Mouse (Mus musculus) right cerebral cortex, postnatal 25 days (tissue): Measurements from ENCODE around the gene Mtx1.
A peak's percentile ranks its signal among the peaks of the same experiment; 100 is the strongest.

Source experiments
- DNase-seq: peaks from one replicate; pipeline ENCODE4 v3.0.0; 2022

The Mtx1 gene

DNA sequence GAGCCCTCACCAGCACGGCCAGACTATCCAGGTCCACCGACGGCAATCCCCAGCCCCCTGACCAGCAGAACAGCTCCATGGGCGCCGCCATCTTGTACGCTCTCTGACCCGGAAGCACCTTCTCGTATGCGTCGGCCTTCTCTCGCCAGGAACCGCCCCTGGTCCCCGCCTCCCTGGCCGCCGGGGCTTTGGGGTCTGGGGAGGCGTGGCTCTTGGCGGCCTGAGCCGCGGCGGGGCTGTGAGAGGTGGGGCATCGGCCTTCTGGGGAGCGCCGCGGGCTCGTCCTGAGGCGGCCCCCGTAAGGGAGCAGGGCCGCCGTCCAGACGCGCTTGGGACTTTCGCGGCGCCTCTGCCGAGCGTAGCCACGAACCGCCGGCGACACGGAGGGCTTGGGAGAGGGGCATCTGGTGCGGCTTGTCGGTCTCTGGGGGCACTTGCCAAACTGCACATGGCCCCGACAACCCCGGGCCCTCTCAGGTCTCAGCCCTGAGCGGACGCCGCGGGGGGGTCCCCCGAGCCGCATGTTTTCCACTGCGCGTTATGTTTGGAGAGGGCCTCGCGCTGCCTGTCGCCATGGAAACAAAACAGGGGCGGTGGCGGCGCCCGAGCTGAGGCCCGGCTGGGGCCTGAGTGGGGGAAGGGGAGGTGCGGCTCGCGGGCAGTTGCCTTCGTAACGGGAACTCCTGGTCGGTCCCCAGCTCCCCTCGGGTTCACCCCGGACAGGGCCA is 12.9 kb downstream of the Mtx1 start:
- DNase-seq, result peak; percentile 92

DNA sequence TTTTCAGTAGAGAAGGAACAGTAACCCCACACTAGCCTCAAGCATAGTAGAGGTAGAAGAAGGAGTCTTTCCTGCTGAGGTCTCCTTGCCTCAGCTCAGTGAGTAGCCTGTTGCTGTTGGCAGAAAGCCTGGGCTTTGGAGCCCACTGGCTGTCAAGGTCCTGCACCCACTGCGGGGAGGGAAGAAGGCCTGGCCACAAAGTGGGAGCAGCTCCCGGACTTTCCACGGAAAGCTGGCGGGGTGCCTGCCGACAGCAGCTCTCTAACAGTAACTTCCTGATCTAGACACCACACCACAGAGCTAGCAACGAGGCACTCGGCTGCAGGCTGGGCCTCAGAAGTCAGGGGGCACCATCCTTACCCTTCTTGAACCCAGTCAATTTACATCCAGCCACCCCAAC is 16.2 kb downstream of the Mtx1 start:
- no peak for DNase-seq

DNA sequence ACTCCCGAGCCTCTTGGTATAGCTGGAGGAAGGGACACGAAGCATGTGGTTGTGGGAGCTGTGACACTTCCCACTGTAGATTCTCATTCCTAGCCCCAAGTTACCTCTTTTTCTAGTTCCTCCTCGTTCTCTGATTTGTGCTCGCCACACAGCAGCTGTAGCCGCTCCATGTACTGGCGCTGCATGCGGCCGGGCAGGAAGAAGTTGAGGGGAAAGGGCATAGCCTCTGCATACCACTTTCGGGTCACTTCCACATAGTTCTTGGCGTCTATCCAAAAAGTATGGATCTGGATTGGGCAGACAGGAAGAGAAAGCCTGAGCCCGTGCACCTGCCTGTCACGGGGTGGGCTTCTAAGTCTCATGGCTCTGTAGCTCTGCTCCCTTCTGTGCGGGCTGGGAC is 16.7 kb downstream of the Mtx1 start:
- no peak for DNase-seq

DNA sequence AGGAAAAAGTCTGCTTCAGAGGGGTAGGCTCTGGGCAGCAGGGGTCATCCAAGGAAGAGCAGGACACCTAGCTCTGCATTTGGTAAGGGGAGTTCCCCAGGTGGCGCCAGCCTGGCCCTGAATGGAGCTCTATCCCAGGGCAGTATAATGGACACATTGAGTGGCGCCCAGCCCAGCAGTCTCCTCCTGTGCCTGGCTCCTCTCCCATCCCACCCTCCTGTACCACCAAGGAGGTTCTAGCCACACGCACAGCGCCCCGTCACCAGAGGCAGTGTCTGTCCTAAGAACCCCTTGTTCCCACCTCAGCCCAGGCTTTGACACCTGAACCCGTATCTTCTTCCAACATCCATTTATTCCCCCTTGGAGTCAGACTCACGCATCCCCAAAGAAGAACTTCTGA is 17.2 kb downstream of the Mtx1 start:
- no peak for DNase-seq

DNA sequence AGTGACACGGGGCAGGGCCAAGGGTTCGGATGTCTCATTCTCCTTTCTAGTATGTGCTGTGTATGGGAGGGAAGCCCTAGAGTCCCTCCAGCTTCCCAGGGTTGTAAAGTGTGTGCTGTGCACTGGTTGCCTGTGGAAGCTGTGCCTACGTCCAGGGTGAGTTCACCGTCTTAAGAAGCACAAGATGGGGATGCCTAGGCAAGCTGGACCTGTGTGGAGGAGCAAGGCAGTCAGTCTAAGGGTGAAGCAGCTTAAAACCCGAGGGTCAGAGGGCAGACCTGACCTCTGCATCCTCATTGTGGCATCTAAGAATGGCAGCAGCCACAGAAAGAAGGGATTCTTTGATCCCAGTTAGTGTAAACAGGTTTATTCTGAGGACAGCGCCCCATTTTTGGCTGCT is 18.2 kb downstream of the Mtx1 start:
- no peak for DNase-seq

DNA sequence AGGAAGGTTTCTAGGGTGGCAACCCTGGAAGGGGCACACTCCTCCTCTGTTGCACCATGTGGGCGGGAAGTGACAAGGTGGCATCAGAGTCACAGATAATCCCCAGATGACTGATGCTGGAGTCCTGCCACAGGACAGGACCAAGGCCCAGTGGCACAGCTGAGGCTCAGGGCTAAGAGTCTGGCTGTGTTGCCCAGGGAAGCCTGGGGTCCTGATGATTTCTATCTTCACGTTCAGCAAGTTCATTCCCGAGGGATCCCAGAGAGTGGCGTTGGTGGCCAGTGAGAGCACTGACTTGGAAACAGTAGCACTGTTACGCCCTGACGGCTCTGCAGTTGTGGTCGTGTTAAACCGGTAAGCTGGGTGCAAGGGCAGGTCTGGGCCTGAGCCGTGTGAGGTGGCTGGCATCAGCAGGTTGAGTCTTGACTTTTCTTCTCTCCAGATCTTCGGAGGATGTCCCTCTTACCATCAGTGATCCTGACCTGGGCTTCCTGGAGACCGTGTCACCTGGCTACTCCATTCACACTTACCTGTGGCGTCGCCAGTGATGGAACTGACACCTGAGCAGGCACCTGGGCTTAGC is 18.7 kb downstream of the Mtx1 start:
- DNase-seq, result no peak

DNA sequence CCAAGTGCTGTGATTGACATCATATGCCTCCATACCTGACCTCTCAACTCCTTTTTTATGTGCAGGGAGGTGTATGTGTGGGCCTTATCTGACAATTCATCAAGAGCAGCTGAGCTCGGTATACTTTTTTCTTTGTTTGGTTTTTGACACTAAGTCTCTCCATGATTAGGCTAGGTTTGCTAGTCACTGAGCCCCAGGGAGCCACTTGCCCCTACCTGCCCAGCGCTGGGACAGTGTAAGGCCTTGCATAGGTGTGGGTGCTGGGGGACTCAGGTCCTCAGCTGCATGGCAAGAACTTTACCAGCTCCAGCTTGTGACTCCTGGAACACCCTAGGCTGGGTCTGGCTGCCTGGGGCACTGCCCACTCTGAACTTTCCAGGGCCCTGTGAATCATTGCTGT is 20.2 kb downstream of the Mtx1 start:
- DNase-seq, result no peak

DNA sequence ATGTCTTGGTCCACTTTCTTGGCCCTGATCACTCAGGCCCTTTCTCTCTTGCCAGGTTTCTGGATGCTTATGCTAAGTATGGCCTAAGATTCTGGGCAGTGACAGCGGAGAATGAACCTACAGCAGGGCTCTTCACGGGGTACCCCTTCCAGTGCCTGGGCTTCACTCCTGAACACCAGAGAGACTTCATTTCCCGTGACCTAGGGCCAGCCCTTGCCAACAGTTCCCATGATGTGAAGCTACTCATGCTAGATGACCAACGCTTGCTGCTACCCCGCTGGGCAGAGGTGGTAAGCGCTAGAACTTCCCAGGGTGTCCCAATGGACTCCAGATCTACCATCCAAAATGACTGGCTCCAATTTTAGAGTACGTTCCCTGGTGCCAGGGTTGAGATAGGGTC is 20.8 kb downstream of the Mtx1 start:
- DNase-seq, result no peak

DNA sequence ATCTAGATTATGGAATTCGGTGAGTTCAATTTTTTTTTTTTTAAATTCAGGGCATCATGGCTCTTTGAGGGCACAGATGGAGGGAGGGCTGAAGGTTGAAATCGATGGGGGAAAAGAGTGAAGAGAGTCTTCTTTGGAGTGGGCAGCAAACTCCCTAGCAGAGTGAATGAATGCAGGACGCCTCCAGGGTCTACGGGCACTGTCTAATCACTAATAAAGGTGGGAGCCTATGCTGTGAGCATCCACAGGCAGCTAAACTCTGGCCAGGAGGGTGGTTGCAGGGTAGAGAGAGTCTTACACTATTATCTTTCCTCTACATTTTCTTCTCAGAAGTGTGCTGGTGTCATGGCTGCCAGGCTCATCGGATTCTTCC is 23.8 kb downstream of the Mtx1 start:
- DNase-seq, result no peak

DNA sequence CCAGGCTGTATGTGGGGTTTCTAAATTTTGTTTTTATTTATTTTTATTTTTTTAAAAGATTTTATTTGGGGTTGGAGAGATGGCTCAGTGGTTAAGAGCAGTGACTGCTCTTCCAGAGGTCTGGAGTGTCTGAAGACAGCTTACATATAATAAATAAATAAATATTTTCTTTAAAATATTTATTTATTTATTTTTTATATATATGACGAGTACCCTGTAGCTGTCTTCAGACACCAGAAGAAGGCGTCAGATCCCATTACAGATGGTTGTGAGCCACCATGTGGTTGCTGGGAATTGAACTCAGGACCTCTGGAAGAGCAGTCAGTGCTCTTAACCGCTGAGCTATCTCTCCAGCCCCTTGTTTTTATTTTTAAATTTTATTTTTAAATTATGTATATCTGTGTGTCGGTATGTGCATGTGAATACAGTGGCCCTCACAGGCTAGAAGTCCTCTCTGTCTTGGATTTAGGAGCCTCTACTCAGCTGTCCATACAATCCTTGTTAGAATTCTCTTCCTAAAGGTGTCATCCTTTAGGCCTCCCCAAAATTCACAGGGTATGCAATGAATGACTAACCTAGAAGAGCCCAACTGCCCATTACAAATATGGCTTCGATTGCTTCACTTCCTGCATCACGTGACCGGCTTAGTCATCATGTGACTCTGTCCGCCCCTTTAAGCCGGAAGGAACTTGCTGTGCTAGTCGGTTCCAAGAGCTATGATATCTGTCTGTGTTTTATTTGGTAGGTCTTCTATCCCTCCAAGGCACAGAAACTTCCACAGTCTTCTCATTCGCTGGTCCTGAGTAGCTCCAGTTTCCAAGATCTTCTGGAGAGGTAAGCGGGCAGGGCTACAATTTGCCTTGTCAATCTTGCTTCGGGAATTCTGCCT is 24.4 kb downstream of the Mtx1 start, which contains the start of gene Gba:
Gene Gba (plus strand): TSS at position 676 of the 889 bp plus-strand sequence.
- peak; percentile 83 for DNase-seq

DNA sequence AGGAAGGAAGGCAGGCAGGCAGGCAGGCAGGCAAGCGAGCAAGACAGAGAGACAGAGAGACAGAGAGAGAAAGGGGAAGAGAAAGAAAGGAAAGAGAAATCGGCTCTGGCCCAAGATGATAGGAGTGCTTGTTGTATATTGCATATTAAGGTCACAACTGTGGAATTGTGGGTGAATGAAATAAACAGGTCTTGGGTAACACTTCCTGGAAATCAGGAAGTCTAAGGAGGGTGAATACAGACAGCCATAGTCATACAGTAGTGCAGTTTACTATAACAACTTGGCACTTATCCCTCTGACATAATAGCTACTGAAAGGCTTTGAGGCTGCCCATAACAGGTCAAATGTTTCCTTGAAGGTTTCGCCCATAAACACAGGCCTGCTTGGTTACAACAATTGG is 27.0 kb downstream of the Mtx1 start:
- no peak for DNase-seq

DNA sequence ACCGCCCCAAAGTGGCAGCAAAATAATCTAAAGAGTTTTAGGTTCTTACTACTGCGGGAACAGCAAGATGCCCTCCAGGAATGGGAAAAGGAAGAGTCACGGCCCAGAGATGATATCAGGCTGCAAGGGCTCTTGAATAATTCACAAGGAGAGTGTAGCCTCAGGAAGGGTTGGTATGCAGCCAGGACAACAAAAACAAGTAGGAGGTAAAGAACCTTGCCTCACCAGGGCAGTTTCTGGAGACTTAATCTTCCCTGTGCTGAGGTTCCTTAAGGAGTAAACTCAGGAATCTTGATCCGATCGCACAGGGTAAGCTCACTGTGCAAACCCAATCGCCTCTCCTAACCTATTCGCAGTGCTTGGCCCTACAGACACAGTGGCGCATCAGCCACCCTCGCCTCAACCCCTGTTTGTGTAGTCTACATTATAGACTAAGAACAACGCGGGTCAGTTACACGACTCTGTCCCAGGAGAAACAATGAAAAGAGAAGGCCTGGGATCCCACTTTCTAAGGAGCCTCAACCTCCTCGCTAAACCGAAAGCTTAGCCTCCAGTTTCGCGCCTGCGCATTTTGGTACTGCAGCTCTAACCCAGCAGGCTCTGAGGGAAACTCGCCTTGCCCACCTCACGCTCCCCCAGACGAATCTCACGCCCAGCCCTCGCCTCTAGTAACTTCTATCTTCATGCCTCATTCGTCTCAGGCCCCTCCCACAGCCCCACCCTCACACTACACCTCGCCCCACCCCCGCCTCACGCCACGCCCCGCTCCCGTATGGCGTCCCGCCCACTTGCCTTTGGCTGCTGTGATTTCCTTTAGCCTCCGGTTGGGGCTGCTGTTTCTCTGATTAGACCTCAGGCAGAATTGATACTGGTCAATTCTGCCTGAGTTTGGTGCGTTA is 30.7 kb downstream of the Mtx1 start:
- DNase-seq, result peak; percentile 83

DNA sequence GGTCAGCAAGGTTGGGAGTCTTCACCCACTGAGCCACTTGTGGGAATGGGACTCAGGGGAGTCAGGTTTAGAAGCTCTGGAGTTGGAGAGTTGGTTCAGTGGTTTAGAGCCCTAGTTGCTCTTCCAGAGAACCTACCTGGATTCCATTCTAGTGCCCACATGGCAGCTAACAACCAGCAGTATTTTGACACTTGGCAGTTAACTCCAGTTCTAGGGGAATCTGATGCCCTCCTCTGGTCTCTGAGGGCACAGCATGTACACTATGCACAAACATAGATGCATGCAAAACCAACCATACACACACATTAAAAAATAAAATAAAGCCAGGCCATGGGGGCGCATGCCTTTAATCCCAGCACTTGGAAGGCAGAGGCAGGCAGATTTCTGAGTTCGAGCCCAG is 33.0 kb downstream of the Mtx1 start:
- DNase-seq, result no peak

DNA sequence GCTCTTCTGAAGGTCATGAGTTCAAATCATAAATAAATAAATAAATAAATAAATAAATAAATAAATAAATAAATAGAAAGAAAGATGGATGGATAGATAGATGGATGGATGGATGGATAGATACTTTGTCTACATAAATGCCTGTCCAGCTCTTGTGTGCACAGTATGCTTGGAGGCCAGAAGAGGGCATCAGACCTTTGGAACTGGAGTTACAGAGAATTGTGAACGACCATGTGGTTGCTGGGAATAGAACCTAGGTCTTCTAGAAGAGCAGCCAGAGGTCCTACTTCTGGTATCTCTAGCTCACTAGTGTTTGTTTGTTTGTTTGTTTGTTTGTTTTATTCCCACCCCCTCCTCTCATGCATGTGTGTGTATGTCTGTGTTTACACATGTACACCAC is 33.5 kb downstream of the Mtx1 start:
- DNase-seq, result no peak

DNA sequence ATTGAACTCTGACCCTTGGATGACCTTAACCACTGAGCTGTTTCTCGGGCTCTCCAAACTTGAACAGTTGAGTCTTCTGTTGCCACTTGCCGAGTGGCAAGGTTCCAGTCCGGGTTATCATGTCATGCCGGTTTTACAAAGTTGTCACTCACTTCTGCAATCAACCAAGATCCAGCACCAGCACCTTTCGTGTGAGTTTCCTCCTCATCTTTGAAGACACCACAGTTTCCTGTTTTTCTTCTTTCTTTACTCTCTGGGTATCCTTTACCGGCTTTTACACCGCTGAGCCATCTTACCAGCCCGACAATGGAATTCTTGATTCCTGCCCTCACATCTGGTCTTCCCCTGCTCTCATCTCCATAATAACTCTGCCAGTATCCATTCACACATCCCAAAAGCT is 36.5 kb downstream of the Mtx1 start:
- DNase-seq, result no peak

DNA sequence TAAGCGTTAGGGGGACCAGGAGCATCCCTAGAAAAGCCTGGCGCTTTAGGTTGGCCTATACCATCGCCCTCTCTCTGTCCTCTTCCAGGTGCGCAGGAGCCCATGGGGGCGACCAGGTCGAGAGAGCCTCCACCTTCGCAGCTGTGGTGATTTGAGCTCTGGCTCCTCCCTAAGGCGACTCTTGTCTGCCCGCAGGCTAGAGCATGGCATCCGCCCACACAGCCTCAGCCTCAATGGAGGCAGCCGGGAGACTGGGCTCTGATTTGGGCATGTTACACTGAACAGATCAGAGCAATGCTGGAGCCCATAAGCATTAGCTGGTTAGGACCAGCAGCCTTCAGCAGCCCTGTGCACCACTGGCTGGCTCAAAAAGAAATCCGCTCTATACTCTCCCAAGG is 38.4 kb downstream of the Mtx1 start:
- DNase-seq, result no peak

DNA sequence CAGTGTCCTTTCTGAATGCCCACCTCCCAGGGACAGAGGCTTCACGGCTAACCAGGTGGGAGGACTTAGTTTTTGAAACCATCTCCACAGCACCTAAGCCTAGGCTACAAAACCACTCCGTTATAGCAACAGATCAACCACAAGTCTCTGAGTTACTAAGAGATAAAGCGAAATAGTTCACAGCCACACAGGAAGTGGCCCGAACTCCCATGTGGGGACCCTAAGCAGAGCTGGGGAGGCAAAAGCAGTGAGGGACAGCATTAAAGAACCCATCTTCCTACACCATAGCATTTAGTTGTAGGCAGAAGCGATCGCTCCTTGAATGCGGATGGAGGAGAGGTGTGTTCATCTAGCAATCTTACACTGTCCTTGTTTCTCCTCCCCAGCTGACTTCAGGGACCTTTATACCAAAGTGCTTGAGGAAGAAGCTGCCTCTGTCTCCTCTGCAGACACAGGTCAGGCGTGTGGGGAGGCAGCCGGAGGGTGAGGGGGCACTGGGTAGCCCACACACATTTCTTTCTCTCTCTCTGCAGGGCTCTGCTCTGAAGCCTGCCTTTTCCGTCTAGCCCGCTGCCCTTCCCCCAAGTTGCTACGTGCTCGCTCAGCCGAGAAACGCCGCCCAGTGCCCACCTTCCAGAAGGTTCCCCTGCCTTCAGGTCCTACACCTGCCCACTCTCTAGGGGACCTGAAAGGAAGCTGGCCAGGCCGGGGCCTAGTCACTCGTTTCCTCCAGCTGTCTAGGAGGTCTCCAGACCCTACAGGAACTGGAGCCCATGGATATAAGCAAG is 39.0 kb downstream of the Mtx1 start:
- no peak for DNase-seq

DNA sequence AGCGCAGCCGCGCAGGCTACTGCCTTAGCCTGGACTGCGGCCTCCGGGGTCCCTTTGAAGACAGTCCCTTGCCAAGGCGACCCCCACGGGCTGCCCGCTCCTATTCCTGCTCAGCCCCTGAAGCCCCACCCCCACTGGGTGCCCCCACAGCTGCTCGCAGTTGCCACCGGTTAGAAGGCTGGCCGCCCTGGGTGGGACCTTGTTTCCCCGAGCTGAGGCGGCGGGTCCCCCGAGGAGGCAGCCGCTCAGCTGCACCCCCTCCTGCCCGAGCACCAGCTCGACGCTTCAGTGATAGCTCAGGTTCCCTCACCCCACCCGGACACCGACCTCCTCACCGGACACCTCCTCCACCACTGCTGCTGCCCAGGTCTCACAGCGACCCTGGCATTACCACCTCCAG is 39.7 kb downstream of the Mtx1 start:
- DNase-seq, result no peak

DNA sequence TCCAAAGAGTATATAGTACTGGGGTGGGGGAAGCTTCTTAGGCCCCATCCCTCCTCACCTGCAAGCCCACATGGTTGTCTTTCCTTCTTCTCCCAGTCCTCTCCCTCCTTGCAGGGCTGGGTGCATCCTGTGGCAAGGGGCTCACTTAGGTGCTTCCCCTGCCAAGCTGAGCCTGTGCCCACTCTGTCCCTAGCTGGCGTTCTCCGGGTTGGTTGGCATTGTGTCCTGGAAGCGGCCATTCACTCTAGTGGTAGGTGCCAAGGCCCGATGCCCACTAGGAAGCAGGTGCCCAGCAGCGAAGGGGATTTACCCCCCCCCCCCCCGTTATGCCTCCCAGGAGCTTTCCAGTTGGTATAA is 43.0 kb downstream of the Mtx1 start:
- peak; percentile 41 for DNase-seq

DNA sequence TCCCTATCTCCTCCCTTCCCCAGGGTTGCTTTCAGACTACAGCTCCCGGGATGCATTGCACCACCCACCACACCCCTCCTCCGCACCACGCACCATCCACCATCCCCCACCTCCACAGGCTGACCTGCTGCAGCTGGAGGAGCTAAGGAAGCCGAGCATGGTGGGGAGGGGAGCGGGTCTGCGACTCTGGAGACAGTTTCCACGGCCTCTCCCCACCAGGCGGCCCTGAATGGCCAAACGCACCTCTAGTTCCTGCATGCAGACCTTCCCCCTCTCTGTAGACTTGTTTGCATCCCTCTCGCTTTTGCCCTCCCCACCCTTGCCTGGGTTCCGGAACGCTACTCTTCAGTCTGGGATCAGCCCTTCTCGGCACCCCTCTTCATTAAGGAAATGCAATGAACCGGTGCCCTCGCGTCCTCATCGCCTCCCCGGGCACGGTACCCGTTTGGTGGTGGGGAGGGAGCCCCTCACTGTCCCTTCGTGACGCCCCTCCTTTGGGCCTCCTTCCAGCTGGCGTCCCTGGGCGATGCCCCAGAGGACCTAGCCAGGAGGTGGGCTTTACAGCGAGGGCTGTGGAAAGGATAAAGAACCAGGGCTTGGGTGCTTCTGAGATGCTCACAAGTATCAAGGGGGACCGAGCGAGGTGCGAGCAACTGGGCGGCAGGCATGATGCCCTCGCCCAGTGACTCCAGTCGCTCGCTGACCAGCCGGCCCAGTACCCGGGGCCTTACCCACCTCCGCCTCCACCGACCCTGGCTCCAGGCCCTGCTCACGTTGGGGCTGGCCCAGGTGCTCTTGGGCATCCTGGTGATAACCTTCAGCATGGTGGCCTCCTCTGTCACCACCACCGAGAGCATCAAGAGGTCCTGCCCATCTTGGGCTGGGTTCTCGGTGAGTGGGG is 43.6 kb downstream of the Mtx1 start, which contains the start of gene Fam189b:
Gene Fam189b (plus strand): TSS at position 86 of the 901 bp plus-strand sequence.
- DNase-seq, result peak; percentile 94

DNA sequence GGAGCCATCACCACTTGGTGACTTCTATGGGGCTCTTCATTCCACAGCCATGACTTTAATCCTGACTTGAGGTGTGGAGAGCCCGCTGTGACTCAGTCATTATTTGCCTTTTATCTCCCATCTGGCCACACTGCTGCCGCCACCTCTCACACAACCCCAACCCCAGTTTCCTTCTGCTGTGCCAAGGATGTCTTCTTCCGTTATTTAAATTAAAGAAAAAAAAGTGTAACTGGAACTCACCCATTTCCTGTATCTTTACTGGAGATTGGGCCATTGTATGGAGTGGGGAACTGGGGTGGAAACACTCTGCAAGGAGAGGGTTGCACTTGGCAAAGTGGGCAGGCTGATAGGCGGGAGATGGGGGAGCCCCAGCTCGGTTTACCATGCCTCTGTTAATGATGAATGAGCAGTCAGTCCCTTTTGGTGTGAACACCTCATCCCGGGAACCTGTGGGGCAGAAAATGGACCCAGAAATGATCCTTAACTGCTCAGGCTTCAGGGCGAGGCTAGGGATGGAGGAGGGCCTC is 44.3 kb downstream of the Mtx1 start:
- DNase-seq, result no peak
